Mouse (Mus musculus) granulocyte monocyte progenitor cell, adult 5-6 weeks (primary cell): ENCODE measurements around the gene Draxin. TPM values are rescaled to one million over a fixed set of nuclear protein-coding genes. Genes with fewer than 3 reads are reported as not detected.

Experiments used
- ATAC-seq: replicated peaks from 2 replicates; pipeline ENCODE4 v1.8.0; 2016; ENCODE audit warnings: mild to moderate bottlenecking, moderate TSS enrichment, inconsistent platforms; ENCODE audit not compliant: poor library complexity, severe bottlenecking
- total RNA-seq, 2 experiments: library from RNA; stranded (forward) in 1 of 2; stranded (reverse) in 1 of 2; fragments of 200-712, 200-1000 nt in 1 of 2; fragments of >200 nt in 1 of 2; fragmentation: Nextera tagmentation in 1 of 2; gene quantifications; 2 replicates each; pipeline ENCODE4 v1.2.3; 2014 to 2017

The Draxin gene
- total RNA-seq, 2 experiments from 2014 or later = 0.05 TPM; not detected in 1

DNA sequence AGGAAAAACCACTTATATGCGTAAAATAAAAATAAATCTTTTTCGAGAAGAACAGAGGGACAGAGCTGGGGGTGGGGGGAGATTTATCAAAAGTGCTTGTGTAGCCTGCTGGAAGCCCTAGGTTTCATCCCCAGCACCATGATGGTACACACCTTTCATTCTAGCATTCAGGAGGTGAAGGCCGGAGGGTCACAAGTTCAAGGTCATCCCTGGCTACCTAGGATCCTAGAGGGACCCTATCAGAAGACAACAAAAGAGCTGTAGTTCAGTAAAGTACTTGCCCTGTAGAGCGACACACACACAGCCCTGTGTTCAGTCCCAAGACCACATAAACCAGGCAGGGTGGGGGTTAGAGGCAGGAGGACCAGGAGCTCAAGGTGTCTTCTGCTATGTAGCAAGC lies 23.5 kb upstream of the Draxin start:
- no peak for ATAC-seq

DNA sequence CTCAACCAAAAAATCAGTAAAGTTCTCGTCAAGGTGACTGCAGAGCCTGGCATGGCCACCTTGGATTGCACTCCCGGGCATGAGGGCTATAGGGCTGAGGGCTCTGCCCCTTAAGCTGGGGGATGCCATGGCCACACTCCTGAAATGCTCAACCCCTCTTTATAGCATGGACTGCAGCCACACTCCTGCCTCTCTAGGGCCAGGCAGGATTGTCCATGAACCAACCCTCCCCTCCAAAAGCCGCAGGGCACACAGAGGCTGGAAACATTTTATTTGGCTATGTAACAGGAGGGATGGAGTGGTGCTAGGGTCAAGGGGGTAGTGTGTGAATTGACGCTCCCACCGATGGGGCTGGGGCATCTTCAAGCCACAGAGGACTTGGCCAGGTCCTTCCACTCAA lies 22.0 kb upstream of the Draxin start:
- ATAC-seq = no peak

DNA sequence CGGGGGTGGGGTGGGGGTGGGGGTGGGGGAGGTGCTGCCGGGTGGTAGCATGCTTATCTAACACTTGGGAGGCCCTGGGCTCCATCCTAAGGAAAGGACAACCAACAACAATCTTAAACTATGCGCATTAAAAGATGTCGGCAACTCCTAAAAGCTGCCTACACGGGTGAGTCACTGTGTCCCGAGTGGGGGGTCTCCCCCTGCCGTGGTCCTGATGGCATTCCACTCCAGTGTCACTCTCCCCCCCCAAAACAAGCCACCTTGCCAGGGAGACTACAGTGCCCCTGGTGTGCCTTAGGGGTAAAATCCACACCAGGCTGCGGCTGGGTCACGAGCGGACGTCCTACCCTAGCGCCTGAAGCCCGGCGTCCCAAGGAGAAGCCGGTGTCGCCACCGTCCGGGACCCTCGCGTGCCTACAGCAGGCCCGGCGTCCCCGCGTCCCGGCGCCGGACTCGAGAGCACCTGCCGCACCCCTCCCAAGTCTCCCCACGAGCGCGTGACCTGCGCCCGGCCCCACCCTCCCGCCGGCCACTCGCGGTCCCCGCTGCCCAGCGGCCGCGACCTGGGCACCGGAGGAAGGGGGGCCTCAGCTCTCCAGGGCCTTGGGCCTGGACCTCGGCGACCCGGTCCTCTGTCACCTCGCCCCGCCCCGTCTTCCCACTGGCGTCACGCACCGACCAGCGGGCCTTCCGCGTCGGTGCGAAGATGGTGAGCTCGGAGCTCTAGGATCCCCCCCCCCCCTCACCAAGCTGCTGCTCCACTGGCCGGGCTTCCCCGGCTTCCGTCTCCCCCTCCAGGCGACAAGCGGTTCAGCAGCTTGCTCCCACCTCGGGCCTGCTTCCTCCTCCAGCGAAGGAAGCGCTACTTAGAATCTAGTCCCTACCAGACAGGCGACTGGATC lies 21.0 kb upstream of the Draxin start, which contains the start of gene Fbxo6:
Fbxo6 (minus strand) TSS at position 874 of the 902 bp plus-strand sequence.
- peak; percentile 92 for ATAC-seq

DNA sequence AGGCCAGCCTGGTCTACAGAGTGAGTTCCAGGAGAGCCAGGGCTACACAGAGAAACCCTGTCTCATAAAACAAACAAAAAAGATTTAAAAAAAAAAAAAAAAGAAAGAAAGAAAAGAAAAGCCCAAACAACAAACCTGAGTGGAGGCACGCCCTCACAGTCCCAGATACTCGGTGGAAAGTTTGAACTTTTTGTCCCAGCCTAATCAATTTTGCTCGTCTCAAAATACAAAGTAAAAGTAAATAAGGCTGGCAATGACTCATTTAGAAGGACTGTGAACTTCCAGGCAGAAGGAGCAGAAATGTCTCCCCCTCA lies 20.4 kb upstream of the Draxin start:
- ATAC-seq = no peak

DNA sequence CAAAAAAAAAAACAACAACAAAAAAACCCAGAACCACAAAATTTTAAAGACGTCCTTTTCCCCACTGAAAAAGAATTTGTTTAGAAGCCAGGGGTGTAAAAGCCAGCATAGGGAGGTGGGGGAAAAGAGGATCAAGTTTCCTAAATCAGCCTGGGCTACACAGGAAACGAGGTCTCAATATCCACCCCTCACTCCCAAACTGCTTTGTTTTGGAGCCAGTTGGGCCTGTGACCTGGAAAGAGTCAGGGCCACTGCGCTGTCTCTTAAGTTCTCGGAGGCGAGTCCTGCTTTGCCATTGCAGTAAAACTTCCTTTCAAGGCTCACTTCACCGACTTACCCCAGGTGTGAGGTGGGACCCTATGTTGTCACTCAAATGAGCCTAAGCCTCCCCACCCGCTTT lies 19.7 kb upstream of the Draxin start:
- ATAC-seq = no peak

DNA sequence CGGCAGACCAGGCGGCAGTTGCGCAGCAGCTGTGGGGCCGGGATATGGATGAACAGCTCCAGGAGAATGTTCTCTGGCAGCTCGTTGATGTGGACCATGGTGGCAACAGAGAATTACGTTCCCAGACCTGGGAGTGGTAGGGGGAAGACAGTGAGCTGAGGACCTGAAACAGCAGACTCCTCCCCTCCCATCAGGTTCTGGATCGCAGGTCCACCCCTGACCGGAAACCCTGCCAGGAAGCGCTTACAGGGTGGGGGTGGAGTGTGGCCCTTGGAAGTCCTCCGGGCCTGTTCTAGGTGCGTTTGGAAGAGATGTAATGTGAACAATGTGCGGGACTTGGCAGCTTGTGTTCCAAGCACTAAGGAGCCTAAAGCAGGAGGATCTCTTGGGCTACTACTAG lies 19.0 kb upstream of the Draxin start:
- no peak for ATAC-seq

DNA sequence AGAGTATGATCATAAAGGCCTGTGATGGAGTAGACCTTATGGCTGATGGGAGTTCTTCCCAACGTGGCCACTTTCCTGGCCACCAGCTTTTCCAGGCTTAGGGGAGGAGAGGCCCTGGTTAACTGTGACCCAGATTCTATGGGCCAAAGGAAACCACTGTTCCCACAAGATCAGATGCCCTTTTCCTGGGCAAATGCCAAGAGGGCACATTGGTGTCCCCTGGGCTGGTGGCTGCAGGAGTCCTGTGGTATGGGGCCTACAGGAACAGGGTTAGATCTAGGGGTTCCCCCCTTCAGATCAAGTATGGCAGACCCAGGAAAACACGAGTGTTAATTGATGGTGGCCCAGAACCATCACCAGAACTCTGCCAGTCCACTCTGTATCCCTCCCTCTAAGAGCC lies 17.2 kb upstream of the Draxin start:
- no peak for ATAC-seq

DNA sequence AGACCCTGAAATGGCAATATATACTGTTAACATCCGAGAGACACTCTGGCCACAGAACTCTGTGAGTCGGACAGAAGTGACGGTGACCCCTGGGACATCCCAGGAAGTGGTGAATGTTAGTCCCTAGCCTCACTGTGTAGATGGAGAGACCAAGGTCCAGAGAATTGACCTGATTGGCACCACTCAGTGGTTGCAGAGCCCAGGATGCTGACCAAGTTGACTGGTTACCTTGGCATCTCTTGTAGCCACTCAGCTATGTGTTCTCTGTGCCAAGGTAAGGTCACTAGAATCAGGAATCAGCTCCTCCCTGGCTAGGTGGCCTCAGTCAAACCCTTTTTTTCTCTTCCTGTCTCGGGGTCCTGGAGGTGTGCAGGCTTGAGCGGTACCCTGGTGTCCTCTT lies 13.2 kb upstream of the Draxin start:
- ATAC-seq = no peak

DNA sequence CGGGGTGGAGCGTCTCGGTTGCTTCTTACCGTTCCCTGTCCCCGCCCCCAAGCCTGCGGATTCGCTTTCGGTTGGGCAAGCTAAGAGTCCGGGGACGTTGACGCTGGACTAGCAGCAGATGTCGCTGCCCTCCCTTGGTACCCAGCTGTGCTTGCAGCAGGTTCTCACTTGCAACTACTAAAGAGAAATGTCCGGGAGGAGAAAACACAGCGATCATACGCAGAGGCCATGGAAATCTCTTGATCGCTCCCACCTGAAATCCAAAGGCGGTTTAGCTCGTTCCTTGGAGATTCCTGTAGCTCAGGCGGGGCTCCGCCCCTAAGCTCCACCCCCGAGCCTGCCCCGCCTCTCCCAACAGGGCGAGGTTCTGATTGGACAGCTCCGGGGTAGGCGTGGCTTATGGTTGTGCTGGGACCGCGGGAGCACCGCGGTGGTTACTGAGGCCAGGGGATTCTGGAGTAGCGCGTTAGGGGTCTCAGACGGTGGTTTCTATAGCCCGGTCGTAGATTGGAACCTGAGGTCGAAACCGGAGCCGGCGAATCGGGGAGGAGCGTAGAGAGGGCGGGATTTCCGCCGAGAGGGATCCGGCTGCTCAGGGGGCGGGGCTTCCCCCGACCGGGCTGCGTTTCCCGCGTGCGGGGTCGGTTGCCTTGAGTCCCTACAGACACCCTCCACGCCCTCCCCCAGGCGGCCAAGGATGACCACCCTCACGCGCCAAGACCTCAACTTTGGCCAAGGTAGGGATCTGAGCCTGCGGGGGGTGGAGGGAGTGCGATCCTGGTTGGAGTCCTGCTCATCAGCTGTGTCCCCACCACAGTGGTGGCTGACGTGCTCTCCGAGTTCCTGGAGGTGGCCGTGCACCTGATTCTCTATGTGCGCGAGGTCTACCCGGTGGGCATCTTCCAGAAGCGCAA lies 9.9 kb upstream of the Draxin start:
- ATAC-seq = peak; percentile 88

DNA sequence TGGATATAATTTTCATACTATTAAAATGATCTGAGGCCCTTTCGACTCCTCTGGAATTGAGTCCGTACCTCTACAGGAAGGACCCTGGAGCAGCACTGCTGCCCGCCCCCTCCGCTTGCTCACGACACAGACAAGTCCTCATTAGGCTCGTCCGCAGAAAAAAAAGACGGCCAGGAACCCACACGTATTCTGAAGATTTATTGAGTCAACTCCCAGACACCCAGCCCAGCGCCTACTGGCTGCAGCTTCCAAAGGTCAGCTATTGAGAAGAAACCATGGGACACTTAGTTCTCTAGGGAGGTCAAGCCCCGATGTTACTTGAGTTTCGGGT lies 9.2 kb upstream of the Draxin start:
- ATAC-seq = peak; percentile 32

DNA sequence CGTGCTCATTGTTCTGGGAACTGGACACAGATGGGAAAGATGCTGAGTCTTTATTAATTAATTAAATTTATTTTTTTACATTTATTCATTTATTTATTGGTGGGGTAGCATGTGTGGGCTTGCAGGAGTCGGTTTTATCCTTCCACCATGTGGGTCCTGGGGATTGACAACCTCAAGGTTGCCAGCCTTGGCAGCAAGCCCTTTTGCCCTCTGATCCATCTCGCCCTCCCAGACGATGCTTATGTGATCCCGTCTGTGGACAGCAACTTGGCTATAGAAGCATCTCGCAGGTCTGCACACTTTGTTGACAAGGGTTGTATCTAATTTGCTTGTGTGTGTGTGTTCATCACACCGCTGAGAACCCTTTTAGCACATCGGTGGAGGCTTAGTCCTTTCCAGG lies 7.0 kb upstream of the Draxin start:
- no peak for ATAC-seq

DNA sequence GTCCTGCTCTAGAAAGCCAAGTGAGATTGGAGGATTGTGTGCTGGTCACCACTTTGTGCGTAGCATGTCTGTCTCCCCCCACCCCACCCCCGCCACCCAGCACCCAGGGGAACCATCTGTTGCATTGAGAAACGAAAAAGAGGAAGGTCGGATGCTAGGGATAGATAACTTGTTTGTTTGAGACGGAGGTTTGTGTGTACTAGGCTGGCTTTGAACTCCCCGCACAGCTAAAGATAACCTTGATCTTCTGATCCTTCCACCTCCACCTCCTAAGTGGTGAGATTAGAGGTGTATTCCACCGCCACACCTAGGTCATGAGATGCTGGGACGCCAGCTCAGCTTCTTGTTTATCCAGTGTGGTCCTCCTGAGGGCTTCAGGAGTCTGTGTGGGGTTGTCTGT lies 4.5 kb upstream of the Draxin start:
- peak; percentile 40 for ATAC-seq

DNA sequence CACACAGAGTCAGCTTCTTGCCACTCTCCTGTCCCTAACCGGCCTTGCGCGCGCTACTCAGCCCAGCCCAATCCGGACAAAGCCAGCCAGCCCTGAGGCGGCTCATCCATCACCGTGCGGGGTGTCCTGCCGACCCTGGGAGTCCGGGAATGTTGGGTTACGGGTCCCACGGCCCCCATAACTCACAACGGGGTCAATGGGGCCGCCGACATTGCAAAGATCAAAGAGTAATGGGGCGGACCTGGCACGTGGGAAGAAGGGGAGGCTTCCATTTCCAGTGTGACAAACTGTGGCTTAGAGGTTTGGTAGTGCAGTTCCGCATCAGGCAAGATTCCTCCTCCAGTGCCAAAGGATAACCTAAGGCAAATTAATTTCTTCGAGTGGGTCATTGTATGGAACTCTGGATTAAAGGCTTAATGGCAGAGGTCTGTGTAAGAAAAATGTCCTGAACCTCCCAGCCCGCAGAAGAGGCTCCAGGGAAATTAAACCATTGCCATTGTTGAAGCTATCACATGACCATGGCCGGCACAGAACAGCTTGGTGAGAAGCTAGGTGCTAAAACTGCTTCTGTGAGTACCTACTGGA lies 1.1 kb upstream of the Draxin start:
- ATAC-seq = no peak

DNA sequence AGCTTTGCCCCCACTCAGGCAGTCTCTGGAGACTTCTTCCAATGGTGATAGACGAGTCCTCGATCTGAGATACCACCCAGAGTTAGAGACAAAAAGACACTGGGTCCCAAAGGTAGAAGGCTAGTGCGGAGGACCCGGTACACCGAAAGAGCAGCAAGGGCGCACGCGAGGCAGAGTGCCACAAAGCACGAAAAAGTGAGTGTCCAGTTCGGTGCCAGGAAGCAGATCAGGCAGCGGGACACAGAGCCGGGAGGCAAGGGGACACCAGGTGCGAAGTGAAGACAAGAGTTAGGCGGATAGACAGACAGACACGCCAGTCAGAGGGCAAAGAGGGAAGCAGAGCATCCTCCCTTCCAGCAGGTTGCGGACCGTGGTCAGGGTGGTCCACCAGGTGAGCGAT lies 365 bp downstream of the Draxin start, which contains the start of gene Mad2l2:
Mad2l2 (plus strand) TSS at position 252 of the 400 bp plus-strand sequence.
- ATAC-seq = no peak

DNA sequence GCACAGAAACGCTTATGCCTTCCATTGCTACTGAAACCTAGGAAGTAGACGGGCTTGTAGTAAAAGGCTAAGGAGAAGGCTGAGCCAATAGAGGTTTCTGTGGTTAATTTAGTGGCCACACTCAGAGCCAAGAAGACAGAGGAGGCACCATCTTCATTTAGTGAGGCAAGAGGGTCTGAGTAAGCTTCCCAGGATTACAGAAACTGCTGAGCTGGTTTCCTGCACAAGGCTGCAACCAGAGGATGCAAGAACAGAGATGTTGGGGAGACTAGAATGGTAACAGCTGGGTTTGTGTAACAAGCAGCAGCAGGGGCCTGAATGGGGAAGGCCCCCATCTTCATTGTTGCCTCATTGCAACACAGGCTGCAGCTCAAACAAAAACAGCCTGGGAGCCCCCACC lies 1.8 kb downstream of the Draxin start:
- peak; percentile 78 for ATAC-seq

DNA sequence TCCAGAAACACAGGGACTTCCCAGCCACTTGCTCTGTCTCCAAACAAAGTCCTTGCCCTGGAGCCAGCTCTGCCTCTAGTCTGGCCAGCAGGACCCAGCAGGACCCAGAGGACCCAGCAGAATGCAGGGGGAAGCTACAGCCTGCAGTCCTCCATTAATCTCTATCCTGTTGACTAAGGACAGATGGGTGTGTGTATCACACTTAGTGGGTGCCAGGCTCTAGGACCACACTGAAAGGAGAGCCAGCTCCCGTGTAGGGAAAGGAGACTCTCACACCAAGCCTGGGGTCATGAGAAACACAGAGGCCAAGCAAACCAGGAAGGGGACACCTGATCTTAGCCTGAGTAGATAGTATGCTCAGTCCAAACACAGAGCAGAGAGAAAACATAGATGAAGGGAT lies 2.3 kb downstream of the Draxin start:
- ATAC-seq = no peak

DNA sequence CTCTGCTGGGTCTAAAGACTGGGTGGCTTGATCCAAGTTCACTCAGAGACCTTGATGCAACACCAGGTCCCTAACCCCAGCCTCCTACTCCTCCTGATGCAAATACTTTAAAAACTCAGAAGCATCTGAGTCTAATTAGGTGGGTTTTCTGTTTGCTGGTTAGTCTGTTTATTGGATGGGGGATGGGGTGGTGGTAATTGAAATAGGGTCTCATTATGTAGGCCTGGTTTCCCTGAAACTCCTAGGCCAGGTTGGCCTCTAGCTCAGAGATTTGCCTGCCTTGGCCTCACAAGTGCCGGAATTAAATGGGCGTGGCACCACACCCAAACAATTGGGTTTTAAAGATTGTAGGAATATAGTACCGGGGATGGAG lies 7.8 kb downstream of the Draxin start:
- ATAC-seq = no peak

DNA sequence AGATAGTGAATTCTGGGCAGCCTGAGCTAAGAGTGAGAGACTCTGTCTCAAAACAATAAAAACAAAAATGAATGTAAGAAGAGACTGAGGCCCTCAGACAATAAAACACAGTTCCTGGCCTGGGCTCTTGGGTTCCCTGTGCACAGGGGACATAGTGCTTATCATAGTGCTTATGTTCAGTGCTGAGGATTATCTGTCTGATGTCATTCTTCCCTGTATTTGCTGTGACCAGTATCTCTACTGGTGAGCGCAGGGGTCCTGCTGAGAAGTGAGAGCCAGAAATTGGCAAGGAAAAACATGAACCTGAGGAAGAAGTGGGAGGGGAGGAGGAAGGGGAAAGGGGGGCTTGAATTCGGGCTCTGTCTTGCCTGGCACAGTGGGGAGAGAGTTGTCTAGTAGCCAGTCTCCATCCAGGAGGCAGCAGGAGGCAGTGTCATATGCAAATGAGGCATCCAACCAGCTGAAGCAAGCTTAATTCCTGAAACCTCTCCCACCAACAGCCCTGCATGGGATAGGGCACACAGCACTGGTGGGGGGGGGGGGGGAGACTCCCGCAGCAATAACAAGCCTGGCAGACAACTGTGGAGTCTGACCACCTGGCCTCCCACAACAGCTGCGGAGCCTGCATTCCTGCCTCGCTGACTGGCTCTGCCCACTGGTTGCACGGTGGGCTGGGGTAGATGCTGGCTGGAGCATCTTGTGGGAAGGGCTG lies 8.4 kb downstream of the Draxin start:
- 0 out of 2 replicates have a peak, but pooled peaks have one; percentile 13 for ATAC-seq

DNA sequence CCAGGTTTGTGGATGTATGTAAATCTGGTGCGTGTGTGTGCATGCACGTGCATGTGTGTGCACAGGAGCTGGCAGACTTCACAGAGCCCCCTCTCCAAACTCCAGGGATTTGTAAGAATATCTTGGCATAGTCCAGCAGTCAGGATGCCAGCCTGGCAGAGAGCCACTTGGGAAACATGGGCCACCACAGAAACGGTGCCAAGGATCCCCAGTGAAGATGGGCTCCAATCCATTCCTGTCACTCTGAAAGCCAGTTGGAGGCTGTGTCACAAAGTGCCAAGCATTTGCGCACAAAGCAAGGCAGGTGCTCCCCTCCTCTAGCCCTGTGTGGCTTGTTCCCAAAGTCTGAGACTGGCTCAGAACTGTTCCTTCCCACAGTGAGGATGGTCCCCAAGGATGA lies 9.1 kb downstream of the Draxin start:
- no peak for ATAC-seq

DNA sequence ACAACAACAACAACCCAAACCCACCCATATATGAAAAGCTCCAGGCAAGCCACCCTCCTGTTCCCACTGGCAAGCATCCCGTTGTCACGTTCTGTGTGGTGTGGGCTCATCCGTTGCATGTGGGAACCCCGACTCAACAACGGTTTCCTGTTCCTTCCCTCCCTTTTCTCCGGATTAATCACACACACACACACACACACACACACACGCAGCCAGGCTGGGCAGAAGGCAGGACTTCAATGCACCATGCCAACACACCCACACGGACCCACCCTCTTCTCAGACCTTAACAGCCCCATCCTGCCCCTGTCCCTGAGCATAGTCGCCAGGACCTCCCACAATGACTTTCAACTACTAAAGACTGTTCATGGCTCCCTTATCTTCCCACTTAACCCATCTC lies 9.9 kb downstream of the Draxin start:
- no peak for ATAC-seq
